Mouse (Mus musculus) stomach, embryonic 14.5 days (tissue): ENCODE measurements around the gene Axdnd1. TPM values are rescaled to one million over a fixed set of nuclear protein-coding genes. Genes with fewer than 3 reads are reported as not detected.
"Not testable (repeated sequence)": the region's sequence is repeated elsewhere in the genome, so short reads cannot be mapped to it uniquely, and the experiment has no call there.

Experiments
- ATAC-seq: fragments of 200-750 bp; cut with Nextera tagmentation; 2 replicates; pipeline ENCODE4 v1.8.0; 2017; ENCODE audit warnings: low read depth, moderate TSS enrichment; ENCODE audit not compliant: insufficient number of reproducible peaks, insufficient read depth, low FRiP score
- H3K27ac ChIP-seq: fragments of 300-500 bp; sonication (generic); 2 replicates; pipeline ENCODE4 v1.5.1; 2014; ENCODE audit warnings: mild to moderate bottlenecking, low read length, moderate library complexity, mixed read lengths
- H3K27me3 ChIP-seq: fragments of 300-500 bp; sonication (generic); 2 replicates; pipeline ENCODE4 v1.6.1; 2014; ENCODE audit warnings: low read length, control low read depth, mixed read lengths; ENCODE audit not compliant: control insufficient read depth, insufficient read depth
- H3K36me3 ChIP-seq: fragments of 300-500 bp; sonication (generic); 2 replicates; pipeline ENCODE4 v1.6.1; 2014; ENCODE audit warnings: mild to moderate bottlenecking, control low read depth, low read length, moderate library complexity, mixed read lengths; ENCODE audit not compliant: control insufficient read depth, insufficient read depth
- H3K4me1 ChIP-seq: fragments of 300-500 bp; sonication (generic); 2 replicates; pipeline ENCODE4 v1.6.1; 2014; ENCODE audit warnings: low read length, control low read depth, mixed read lengths; ENCODE audit not compliant: control insufficient read depth, insufficient read depth
- H3K4me2 ChIP-seq: fragments of 300-500 bp; sonication (generic); replicated peaks from 2 replicates; pipeline ENCODE4 v1.6.1; 2014; ENCODE audit warnings: low read depth, low read length, control low read depth
- H3K4me3 ChIP-seq: fragments of 300-500 bp; sonication (generic); 2 replicates; pipeline ENCODE4 v1.5.1; 2014; ENCODE audit warnings: low read depth, low read length, control low read depth
- H3K9ac ChIP-seq: fragments of 300-500 bp; sonication (generic); replicated peaks from 2 replicates; pipeline ENCODE4 v1.6.1; 2014; ENCODE audit warnings: low read depth, mild to moderate bottlenecking, control low read depth, low read length, moderate library complexity, mixed read lengths
- H3K9me3 ChIP-seq: fragments of 300-500 bp; sonication (generic); 2 replicates; pipeline ENCODE4 v1.6.1; 2016; ENCODE audit warnings: low read depth, low read length, control low read depth; ENCODE audit not compliant: control insufficient read depth
- whole genome bisulfite sequencing: fragments of 180-500 bp; shearing (Covaris S2); extraction: QIAGEN DNeasy Blood & Tissue Kit; methylation state at CpG from one replicate; pipeline ENCODE4 v1.1.7; 2014; 5-methylcytosine and 5-hydroxymethylcytosine counted together
- polyA plus RNA-seq: library from polyadenylated mRNA; unstranded; fragments of >200 nt; fragmentation: Nextera tagmentation; extraction: Ambion mirVana; gene quantifications from 2 replicates; pipeline ENCODE4 v1.2.1, GENCODE M21; 2014

Gene Axdnd1
- polyA plus RNA-seq, 1 experiment from 2014 or later: 0.71 TPM

DNA sequence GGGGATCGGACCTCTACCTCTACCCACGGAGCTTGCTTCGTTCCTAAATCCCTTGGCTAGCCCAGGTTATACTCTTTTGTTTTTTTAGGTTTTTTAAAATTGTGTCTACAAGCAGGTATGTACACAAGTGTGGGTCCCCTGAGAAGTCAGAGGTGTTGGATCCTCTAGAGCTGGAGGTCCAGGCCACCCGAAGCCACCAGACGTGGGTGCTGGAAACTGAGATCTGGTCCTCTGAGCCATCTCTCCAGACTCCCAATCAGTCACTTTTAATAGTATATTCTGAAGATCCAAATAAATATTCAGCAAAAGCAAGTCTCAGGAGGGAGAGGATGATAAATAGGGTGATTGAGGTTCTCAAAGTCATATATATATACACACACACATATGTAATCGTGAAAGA lies 130.9 kb downstream of the Axdnd1 start:
- ATAC-seq: no peak
- no peak overlapping the region for H3K4me3 ChIP-seq
- no peaks in the 10 kb centered on the region for H3K27me3 ChIP-seq
- H3K27ac ChIP-seq: no peak overlapping the region
- H3K9ac ChIP-seq: no peak overlapping the region
- WGBS: 92% methylated on average over 6 of the region's 6 CpGs
- H3K9me3 ChIP-seq: no peaks in the 10 kb centered on the region
- no peak overlapping the region for H3K4me2 ChIP-seq
- no peaks in the 10 kb centered on the region for H3K36me3 ChIP-seq
- H3K4me1 ChIP-seq: no peaks in the 10 kb centered on the region

DNA sequence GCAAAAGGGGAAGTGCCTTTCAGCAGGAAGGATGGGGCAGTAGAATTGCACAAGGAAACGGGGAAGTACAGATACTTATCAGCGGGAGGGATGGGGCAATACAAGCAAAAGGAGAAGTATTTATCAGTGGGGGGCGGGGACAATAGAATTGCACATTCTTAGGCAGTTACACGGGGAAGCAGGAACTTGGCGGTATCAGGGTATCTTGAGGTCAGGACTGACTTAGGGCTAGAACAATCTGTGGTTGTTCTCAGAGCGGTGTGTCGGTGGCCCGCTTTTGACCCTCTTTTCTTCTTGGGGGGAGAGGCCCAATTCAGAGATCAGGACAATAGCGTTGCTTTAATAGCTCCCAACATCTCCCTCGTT lies 131.8 kb downstream of the Axdnd1 start:
- not testable (repeated sequence) for H3K4me3 ChIP-seq, H3K36me3 ChIP-seq, H3K4me1 ChIP-seq, H3K9me3 ChIP-seq, H3K27me3 ChIP-seq, H3K27ac ChIP-seq, ATAC-seq, H3K9ac ChIP-seq, H3K4me2 ChIP-seq
- WGBS: 70% methylated on average over 10 of the region's 10 CpGs

DNA sequence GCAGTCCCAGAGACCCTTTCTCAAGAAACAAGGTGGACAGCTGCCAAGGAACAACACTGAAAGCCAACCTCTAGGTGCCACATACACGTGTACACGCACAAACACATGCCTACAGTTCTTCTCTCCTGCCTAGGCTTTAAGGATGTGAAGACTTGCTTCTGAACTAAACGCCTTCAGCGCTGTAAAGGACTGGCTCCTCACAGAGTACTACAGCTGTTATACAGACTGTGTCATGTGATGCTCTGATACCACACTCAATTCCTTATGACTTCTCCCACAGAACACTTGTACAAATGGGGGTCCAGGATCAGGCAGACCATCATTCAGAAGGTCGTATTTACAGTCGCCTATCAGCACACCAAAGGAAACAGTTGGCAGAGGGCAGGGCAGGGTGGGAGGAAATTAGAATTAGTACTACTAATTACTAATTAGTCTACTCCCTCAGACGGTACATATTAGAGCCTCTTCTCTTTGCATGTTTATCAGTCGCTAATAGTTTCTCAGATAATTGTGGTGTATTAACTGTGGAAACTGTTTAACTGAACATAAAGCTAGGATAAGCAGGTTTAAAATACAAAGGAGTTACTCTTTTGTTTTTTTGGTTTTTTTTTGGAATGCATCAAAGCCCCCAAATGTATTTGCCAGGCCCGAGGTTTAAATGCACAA lies 132.3 kb downstream of the Axdnd1 start:
- 79% methylated on average over 9 of the region's 9 CpGs for WGBS
- H3K4me3 ChIP-seq: no peak overlapping the region
- H3K36me3 ChIP-seq: no peaks in the 10 kb centered on the region
- H3K27me3 ChIP-seq: no peaks in the 10 kb centered on the region
- no peak for ATAC-seq
- no peaks in the 10 kb centered on the region for H3K4me1 ChIP-seq
- H3K9ac ChIP-seq: no peak overlapping the region
- no peaks in the 10 kb centered on the region for H3K9me3 ChIP-seq
- H3K4me2 ChIP-seq: no peak overlapping the region
- H3K27ac ChIP-seq: no peak overlapping the region

DNA sequence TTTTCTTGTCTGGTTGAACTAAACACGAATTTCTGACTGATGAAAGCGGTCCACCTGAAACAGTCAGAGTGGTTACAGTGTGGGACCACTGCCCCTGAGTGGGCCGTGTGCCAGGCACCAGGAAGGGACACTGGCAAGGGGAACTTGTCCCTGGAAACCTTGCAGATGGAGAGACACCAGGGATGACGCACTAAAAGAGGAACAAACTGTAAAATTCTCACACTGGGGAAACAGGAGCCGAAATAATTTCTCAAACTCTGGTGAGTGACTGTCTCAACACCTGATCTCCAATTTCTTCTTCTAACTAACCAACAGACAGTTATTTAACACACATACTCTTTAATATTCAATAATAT lies 135.4 kb downstream of the Axdnd1 start:
- Histone ChIP-seq H3K27ac (no peak overlapping the region), H3K27me3 (no peaks in the 10 kb centered on the region), H3K4me2 (no peak overlapping the region), H3K9me3 (no peaks in the 10 kb centered on the region), H3K4me1 (no peaks in the 10 kb centered on the region), H3K36me3 (no peaks in the 10 kb centered on the region), H3K9ac (no peak overlapping the region), H3K4me3 (no peak overlapping the region)
- 81% methylated on average over 5 of the region's 5 CpGs for WGBS
- ATAC-seq: no peak

DNA sequence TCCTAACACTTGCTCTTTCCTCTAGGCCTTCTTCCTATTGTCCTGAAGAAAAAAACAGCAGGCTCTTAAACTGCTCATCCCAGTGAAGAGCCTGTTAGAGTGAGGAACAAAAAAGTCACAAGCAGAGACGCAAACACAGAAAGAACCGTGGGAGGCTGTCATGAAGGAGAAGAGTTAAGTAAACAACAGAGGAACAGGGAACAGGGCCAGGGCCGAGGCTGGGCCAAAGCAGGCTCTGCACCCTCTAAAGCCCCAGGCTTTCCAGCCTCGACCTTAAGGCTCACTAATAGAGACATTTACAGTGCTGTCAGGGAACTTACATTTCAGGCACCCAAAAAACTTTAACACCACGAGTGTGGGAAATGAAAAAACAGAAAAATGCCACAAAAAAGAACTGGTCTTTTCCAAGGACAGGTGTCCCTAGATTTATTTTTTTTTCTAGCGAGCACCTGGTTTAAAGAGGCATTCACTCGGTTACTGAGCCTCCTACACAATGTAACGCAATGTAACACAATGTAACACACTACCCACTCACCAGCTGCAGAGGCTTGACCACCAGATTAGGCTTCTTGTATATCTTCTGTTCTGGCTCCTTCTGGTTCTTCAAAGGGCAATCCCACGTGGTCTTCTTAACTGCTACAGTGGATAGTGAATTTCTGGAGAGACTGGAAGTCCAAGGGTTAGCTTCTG lies 136.0 kb downstream of the Axdnd1 start:
- Histone ChIP-seq H3K4me1 (no peaks in the 10 kb centered on the region), H3K4me2 (no peak overlapping the region), H3K36me3 (no peaks in the 10 kb centered on the region), H3K4me3 (no peak overlapping the region), H3K9ac (no peak overlapping the region), H3K27ac (no peak overlapping the region), H3K9me3 (no peaks in the 10 kb centered on the region), H3K27me3 (no peaks in the 10 kb centered on the region)
- no peak for ATAC-seq
- WGBS: 44% methylated on average over 9 of the region's 9 CpGs

DNA sequence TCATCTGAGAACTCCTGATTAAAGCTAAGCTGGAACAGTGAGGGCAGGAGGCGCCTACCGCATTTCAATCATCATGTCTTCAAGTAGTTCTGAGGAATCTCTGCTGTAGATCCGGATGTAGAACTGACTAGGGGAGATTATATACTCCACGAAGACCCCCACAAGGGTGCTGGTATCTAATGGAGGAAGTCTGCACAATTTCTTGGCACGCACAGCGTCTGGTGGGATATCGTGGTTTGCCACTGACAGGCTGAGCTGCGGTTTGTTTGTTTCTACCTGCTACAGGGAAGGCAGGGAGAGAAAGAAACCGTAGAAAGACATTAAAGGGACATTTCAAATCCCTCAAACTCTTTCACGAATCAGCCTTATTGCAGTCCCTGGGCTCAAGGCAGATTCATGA lies 136.8 kb downstream of the Axdnd1 start:
- WGBS: 56% methylated on average over 10 of the region's 10 CpGs
- Histone ChIP-seq H3K4me3 (no peak overlapping the region), H3K4me1 (no peaks in the 10 kb centered on the region), H3K36me3 (no peaks in the 10 kb centered on the region), H3K9ac (no peak overlapping the region), H3K4me2 (no peak overlapping the region), H3K27me3 (no peaks in the 10 kb centered on the region), H3K9me3 (no peaks in the 10 kb centered on the region), H3K27ac (no peak overlapping the region)
- no peak for ATAC-seq

DNA sequence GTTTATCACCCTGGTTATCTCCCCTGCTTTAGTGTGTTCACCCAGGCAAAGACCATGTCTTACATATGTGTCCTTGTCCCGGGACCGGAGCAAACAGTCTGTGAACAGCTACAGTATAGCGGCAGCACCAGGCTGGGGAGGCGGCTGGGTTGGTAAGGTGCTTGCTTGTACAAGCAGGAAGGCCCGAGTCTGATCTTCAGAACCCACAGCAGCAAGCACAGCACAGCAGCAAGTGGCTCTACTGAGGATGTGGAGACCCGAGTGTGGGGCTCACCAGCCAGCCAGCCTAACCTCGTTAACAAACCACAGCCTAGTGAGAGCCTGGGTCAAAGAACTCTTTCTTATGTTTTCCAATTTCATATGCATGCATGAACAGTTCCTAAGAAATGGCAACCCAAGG lies 140.8 kb downstream of the Axdnd1 start:
- no peak for ATAC-seq
- WGBS: 78% methylated on average over 7 of the region's 7 CpGs
- H3K36me3 ChIP-seq: no peaks in the 10 kb centered on the region
- H3K27me3 ChIP-seq: no peaks in the 10 kb centered on the region
- H3K4me3 ChIP-seq: no peak overlapping the region
- H3K4me1 ChIP-seq: no peaks in the 10 kb centered on the region
- H3K9ac ChIP-seq: no peak overlapping the region
- H3K27ac ChIP-seq: no peak overlapping the region
- H3K4me2 ChIP-seq: no peak overlapping the region
- H3K9me3 ChIP-seq: no peaks in the 10 kb centered on the region

DNA sequence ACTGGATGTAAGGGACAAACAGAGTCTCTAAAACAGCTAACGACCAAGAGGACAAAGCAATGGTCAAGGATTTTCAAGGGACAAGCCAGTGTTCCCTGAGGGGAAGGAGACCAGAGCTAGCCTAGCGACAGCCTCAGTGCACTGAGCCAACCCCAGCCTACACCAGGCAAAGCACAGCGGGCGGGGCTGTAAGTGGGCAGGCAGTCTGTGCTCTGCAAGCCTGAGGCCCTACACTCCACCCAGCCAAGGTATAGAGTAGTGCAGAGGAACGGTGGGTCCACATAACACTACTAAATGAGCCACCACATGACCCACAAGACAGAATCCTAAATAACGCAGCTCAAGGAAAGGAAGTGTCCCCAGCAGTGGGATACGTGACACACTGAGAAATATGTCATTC lies 147.3 kb downstream of the Axdnd1 start:
- Histone ChIP-seq H3K4me3 (no peak overlapping the region), H3K36me3 (no peaks in the 10 kb centered on the region), H3K27ac (no peak overlapping the region), H3K4me1 (no peaks in the 10 kb centered on the region), H3K9ac (no peak overlapping the region), H3K27me3 (no peaks in the 10 kb centered on the region), H3K4me2 (no peak overlapping the region), H3K9me3 (no peaks in the 10 kb centered on the region)
- no peak for ATAC-seq
- 61% methylated on average over 7 of the region's 7 CpGs for WGBS
